Mouse (Mus musculus): ENCODE results near the gene Exosc6. TPM values are rescaled to one million over a fixed set of nuclear protein-coding genes. Genes with fewer than 3 reads are reported as not detected.
A peak's percentile ranks its signal among the peaks of the same experiment; 100 is the strongest.
"Not testable (repeated sequence)": the region's sequence is repeated elsewhere in the genome, so short reads cannot be mapped to it uniquely, and the experiment has no call there.

The Exosc6 gene
- polyA plus RNA-seq, 1 experiment from 2014 or later = 14.5 TPM

- not testable (repeated sequence) for H3K36me3 ChIP-seq (ENCODE audit: control insufficient read depth, insufficient read depth, low read length); H3K9me3 ChIP-seq (ENCODE audit: control insufficient read depth, low read length); H3K4me1 ChIP-seq (ENCODE audit: control insufficient read depth in 2 of 2, insufficient read depth in 2 of 2, low read length in 2 of 2); H3K27me3 ChIP-seq (ENCODE audit: control insufficient read depth, insufficient read depth, low read length)
- Histone ChIP-seq H3K4me3 (ENCODE audit: control insufficient read depth in 1 of 2, insufficient read depth in 1 of 2, low read depth in 1 of 2, low read length in 2 of 2) (peak overlapping the region; percentile 68 to 93), H3K27ac (replicated peaks in 1 of 2; ENCODE audit: control insufficient read depth in 1 of 2, insufficient read depth in 1 of 2, low read depth in 2 of 2, low read length in 2 of 2) (peak overlapping the region in 1 of 2 experiments; percentile 68; a peak in 1 of 4 replicates), H3K9ac (ENCODE audit: low read length) (peak overlapping the region; percentile 80), H3K4me2 (ENCODE audit: low read length) (peak overlapping the region; percentile 71)
- peak; percentile 69 for ATAC-seq (ENCODE audit: insufficient number of reproducible peaks, insufficient read depth, low FRiP score, low read depth)
- under 1% methylated on average over 57 of the region's 69 CpGs for WGBS
These were observed 38.7 kb downstream of the Exosc6 start for GRCm38 (mm10) chr8:111094719-111095302.

Small RNA genes lying within 50 kb of the gene (microRNA-seq; reads per million reads assigned to microRNA genes)
- gene Gm24103 = not detected
- 2.0 reads per million for gene Mir3473d

Other genes with a start within 250 kb of the Exosc6 start
- gene Cog4, start 209.7 kb upstream of the Exosc6 start, polyA plus RNA-seq (2014; fragmentation: Nextera tagmentation; extraction: Ambion mirVana) = 60.2 and 62.0 TPM in 2 replicates
- gene Sf3b3, start 209.6 kb upstream of the Exosc6 start, polyA plus RNA-seq (2014; fragmentation: Nextera tagmentation; extraction: Ambion mirVana) = 74.8 and 77.8 TPM in 2 replicates
- gene Fuk, start 153.9 kb upstream of the Exosc6 start, polyA plus RNA-seq (2014; fragmentation: Nextera tagmentation; extraction: Ambion mirVana) = 4.9 and 6.0 TPM in 2 replicates
- gene St3gal2, start 136.4 kb upstream of the Exosc6 start, polyA plus RNA-seq (2014; fragmentation: Nextera tagmentation; extraction: Ambion mirVana) = 9.6 and 10.4 TPM in 2 replicates
- gene Ddx19a, start 58.5 kb upstream of the Exosc6 start, polyA plus RNA-seq (2014; fragmentation: Nextera tagmentation; extraction: Ambion mirVana) = 13.8 and 14.9 TPM in 2 replicates
- gene Ddx19b, start 24.6 kb upstream of the Exosc6 start, polyA plus RNA-seq (2014; fragmentation: Nextera tagmentation; extraction: Ambion mirVana) = 3.6 and 4.1 TPM in 2 replicates
- gene Aars, start 23.2 kb upstream of the Exosc6 start, polyA plus RNA-seq (2014; fragmentation: Nextera tagmentation; extraction: Ambion mirVana) = 31.7 and 35.4 TPM in 2 replicates
- gene Clec18a, start 36.1 kb downstream of the Exosc6 start, polyA plus RNA-seq (2014; fragmentation: Nextera tagmentation; extraction: Ambion mirVana) = not detected in 2 replicates
- 9.3 and 9.8 TPM in 2 replicates for gene Pdpr, start 38.3 kb downstream of the Exosc6 start, polyA plus RNA-seq (2014; fragmentation: Nextera tagmentation; extraction: Ambion mirVana)
- 83.5 and 85.1 TPM in 2 replicates for gene Glg1, start 202.9 kb downstream of the Exosc6 start, polyA plus RNA-seq (2014; fragmentation: Nextera tagmentation; extraction: Ambion mirVana)
- gene Rfwd3, start 243.9 kb downstream of the Exosc6 start, polyA plus RNA-seq (2014; fragmentation: Nextera tagmentation; extraction: Ambion mirVana) = 34.5 and 36.6 TPM in 2 replicates